Mouse (Mus musculus): ENCODE results near the gene Speer4a.
"Not testable (repeated sequence)": the region's sequence is repeated elsewhere in the genome, so short reads cannot be mapped to it uniquely, and the experiment has no call there.

GRCm38 (mm10) chr5:26004698-26005097 lies 34.7 kb downstream of the Speer4a start, which contains the start of gene Gm1979:
- TF ChIP-seq CTCF (conservative IDR thresholded peaks at IDR 0.05; ENCODE audit: insufficient read depth, insufficient read length, low read depth, low read length); POLR2A (IDR thresholded peaks at IDR 0.05; ENCODE audit: low read depth, low read length): not testable (repeated sequence)
